Mouse (Mus musculus) neutrophil, adult 5-6 weeks (primary cell): ENCODE results near the gene Cwc15. TPM values are rescaled to one million over a fixed set of nuclear protein-coding genes. Genes with fewer than 3 reads are reported as not detected.
"Not testable (repeated sequence)": the region's sequence is repeated elsewhere in the genome, so short reads cannot be mapped to it uniquely, and the experiment has no call there.

Experiments
- ATAC-seq: fragments of 151-379, 151-347 bp; 2 replicates; pipeline ENCODE4 v1.8.0; 2017; ENCODE audit warnings: mild to moderate bottlenecking, moderate TSS enrichment; ENCODE audit not compliant: insufficient number of reproducible peaks, poor library complexity, low FRiP score, severe bottlenecking; ENCODE audit errors: extremely low read depth
- total RNA-seq: library from RNA; stranded (forward); fragments of 200-1000 nt; gene quantifications from 2 replicates; pipeline ENCODE4 v1.2.3, GENCODE M21; 2017

Cwc15 gene
- total RNA-seq, result 148 and 156 TPM in 2 replicates

DNA sequence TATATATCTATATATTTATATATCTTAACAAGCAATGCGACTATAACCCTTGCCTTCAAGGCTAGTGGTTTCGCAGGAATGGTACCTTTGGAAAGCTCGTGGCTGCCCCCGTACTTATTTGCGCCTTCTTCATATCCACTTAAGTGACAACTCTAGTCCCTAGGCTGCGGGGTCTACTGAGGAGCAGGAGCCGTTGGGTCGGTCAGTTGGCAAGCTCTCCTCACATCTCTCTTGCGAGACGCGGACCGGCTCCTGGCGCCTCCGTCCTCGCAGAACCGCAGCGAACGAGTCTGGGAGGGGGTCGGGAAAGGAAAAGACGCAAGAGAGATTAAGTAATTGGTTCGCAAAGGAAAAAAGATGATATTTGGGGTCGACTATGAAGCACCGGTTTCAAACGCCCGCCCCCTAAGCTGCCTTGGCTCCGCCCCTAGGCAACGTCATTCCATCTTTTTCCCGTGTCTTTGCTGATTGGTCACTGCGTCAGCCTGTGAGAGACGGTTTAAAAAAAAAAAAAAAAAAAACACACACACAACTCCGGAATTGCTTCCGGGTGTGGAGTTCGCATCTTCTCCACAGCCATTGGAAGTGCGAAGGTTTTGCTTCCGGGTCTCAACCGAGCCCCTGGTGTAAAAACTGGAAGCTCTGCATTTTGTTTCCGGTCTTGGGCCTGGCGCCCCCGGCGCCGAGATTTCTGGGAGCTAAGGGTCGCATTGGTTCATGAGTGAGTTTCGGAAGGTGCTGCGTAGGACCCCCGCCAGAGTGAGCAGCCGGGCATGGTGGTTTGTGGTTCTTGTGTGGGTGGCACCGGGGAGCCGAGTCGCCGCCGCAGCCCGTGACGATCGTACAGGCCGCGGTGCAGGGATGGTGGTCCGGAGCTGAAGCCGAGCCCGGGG is at the start of gene Cwc15, which contains the start of gene Kdm4d:
Gene Cwc15, plus strand, starts transcription at position 595 of the 893 bp plus-strand sequence.
Gene Kdm4d, minus strand, starts transcription at position 460 of the 893 bp plus-strand sequence.
- peak; percentile 90 for ATAC-seq

DNA sequence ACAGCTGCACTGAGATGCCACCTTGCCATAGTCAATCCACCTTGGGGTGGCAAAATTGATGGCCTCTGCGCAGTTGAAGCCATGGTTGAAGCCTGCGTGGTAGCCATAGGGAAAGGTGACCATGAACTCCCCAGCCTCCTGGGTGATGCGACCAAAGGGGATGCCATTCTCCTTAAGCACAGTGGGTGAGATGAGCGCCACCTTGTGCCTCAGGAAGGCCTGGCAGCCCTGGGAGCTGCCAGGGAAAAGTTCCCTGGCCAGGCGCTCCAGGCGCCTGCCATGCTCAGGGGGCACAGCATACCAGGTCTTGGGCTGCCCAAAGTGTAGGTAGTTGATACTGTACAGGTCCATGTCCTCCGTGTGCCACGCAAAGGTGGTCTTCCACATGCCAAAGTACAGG is 49.3 kb upstream of the Cwc15 start:
- not testable (repeated sequence) for ATAC-seq

DNA sequence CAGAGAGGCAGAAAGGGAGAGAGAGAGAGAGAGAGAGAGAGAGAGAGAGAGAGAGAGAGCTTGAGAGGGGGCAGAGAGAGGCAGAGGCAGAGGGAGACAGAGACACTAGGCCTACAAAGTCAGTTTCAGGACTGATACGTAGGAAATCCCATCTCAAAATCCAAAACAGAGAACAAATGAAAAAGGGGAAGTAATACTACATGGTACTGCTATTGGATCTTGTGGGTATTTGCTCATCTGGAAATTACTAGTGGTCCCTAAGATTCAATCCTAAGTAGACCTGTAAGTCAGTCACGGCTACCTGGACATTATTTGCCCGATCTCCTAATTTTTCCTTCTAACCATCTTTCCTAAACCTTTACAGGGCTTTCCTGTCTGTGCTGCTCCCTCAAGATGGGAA is 44.1 kb upstream of the Cwc15 start:
- no peak for ATAC-seq

DNA sequence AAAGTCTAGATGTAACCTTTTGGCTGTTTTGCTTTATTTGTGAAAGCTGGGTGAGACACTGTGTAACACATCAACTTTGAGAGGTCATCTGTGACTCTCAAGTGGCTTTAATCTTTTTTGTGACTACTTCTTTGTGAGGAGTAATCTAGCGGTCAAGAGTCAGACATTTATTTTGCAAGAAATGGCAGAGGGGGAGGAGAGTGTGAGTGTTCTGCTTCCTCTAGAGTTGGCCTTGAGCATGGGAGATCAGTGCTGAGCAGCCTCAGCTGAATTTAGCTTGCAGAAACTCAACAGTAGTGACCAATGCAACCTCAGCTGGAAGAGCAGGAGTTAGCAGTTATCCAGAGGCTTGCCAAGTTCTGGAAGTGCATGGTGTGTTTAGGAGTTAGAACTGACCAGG is 37.9 kb upstream of the Cwc15 start:
- ATAC-seq, result not testable (repeated sequence)

DNA sequence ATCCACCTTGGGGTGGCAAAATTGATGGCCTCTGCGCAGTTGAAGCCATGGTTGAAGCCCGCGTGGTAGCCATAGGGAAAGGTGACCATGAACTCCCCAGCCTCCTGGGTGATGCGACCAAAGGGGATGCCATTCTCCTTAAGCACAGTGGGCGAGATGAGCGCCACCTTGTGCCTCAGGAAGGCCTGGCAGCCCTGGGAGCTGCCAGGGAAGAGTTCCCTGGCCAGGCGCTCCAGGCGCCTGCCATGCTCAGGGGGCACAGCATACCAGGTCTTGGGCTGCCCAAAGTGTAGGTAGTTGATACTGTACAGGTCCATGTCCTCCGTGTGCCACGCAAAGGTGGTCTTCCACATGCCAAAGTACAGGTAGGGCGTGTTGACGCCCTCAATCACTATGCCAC is 36.7 kb upstream of the Cwc15 start:
- ATAC-seq, result not testable (repeated sequence)

DNA sequence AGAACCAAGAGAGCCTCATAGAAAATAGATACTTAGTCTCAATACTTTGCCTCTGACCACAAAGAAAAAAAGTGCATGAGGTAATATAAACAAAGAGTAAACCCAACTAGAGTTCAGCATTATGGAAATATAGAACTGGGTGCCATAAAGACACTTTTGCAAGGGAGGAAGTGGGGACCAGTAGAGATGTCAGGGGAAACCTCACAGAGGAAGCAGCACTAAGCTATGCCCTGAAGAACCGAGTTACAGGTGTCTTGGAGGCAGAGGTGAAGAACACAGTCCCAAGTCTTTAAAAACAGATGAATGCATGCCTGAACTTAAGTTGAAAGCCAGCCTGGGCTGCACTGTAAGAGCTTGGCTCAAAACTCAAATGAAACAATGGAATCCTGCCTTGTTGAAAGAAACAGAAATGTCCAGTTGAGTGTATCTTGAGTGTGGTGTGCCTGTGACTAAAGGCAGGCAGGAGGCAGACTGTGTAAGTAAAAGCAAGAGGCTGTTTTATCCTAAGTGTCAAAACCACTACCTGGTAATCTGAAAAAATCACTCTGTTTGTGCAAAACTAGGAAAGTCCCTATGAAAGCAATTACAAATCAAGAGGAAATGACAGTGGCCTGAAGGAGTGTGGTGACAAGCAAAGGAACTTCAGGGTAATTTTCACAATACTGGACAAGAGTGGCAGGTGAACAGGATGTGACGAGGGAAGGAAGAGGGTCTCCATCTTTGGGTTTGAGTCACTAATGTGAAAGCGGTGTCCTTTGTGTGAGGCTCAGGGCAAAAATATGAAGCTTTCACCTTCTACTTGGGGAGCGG is 1.3 kb upstream of the Cwc15 start:
- ATAC-seq, result peak; percentile 23; the same call in 1 of the 2 replicates

DNA sequence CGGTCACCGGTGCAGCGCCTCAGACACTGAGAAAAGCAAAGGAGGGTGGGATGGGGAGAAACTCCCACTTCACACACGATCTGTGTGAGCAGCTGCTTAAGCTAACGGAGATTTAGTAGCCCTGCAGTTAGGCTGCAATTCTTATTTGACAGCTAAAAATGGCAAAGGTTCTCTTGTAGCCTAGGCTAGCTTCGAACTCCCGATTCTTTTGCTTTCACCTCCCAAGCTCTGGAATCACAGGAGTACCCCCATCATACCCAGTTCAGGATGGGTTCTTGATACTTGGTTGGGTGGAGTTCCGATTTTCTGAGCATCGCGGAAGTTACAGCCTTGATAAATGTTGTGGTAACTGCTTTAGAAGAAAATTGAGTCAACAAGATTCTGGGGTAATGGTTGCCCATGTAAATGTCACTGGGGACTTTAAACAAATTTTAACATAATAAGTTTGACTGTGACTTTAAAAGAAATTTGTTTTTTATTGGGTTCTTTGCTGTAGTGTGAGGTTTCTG is 553 bp downstream of the Cwc15 start:
- ATAC-seq, result no peak

DNA sequence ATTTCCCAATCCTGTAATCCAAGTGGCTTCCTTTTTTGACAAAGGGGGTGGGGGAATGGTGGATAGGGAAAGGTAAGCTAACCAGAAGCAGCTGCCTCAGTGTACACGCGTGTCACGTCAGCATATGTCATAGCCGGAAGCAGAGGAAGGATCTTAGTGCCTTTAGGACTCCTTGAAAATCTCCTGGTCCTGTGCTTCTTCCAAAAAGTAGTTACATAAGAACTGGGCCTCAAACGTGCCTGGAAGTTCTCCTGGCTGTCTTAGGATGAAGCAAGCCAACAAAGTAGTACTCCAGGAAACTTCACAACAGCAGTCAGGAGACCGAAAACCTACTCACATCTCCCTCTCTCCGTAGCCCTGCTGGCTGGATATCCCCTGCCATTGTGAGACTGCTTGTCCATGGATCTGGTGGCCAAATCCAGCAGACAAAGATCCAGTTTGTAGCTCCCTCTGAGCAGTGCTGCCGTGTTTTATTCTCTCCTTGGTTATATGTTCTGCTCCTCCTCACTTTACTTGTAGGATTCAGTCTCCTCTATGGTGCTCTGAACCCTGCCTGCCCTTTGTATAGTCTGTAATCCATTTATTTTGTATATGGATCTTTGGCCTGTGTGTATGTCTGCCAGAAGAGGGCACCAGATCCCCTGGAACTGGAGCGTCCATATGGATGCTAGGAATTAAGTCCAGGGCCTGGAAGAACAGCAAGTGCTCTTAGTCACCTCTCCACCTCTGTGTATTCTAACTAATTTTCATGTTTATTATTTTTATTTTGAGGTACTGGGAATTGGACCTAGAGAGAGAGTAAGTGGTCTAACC is 12.4 kb downstream of the Cwc15 start:
- ATAC-seq, result no peak

DNA sequence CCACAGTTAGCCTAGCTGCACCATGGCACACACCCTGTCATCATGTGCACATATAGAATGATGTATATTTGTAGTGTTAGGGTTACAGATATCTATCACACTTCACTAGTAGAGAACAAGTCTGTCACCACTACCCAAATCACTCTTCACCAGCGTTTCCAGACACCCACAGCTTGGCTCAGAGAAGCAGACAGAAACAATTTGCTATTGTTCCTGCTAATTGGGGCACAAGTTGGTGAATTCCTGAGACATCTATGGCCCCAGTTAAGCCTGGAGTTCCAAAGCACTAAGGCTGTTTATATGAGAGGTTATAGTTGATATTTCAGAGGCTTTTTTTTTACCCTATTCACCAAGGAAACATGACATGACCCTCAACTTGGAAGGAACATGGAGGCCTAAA is 16.9 kb downstream of the Cwc15 start:
- no peak for ATAC-seq

DNA sequence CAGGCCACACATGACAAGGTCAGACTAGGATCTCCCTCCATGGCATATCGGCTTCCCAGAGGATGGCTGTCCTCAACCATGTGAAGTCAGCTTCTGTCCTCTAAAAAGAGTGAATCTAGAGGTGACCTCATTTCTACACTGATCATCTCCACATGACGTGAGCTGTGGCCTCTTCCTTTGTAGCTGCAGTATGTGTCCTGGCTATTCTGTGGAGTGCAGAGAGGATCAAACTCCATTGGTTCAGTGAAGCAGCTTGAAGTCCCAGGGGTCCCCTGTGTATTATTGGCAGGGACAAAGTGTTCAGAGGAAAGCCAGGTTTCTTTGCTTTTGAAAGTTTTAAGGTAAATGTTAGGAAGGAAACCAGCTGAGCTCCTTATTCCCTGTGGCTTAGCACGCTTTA is 17.7 kb downstream of the Cwc15 start:
- no peak for ATAC-seq

DNA sequence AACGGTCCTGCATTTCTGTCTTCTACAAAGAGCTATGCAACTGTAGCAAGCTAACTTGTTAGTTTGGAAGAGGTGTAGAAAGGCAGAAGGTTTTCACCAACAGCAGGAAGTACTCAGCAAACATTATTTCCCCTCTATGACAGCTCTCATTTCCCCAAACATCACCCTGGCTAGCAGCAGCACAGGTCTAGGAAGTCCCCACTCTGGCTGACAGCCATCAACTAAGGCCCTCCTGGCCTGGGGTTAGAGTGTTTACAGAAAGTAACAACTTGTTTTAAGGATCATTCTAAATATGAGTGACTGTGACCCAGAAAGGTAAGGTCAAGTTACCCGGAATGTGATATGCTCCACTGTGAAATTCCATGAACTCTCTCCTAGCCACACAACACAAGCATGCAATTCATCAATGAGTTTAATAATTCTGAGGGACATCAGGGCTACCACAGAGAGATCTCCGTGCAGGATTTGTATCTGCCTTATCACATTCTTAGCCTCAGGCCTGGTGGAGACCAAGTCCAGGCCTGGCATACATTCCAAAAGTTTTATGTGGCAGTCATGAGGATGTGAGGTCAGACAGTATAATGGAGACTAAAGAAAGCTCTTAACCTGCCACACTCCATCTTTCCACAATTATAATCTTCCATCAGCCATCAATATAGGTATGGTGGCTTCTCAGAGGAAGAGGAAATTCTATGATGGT is 20.7 kb downstream of the Cwc15 start:
- no peak for ATAC-seq

DNA sequence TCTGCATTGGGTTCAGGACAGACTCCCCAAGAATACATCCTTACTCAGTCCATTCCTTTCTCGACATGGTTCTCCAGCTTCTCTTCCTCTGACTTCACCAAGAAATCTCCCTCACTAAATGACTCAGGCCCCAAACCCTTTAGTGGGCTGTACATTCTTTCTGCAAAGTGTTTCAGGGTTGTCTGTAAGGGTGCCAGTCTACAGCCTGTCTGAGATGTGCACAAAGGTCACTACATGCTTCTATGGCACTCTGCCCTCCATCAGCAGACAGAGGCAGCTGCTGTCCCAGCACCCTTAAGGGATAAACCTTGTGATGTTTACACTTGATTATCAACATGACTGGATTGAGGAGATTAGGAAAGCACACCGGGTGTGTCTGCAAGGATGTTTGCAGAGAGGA is 21.3 kb downstream of the Cwc15 start:
- ATAC-seq, result no peak

DNA sequence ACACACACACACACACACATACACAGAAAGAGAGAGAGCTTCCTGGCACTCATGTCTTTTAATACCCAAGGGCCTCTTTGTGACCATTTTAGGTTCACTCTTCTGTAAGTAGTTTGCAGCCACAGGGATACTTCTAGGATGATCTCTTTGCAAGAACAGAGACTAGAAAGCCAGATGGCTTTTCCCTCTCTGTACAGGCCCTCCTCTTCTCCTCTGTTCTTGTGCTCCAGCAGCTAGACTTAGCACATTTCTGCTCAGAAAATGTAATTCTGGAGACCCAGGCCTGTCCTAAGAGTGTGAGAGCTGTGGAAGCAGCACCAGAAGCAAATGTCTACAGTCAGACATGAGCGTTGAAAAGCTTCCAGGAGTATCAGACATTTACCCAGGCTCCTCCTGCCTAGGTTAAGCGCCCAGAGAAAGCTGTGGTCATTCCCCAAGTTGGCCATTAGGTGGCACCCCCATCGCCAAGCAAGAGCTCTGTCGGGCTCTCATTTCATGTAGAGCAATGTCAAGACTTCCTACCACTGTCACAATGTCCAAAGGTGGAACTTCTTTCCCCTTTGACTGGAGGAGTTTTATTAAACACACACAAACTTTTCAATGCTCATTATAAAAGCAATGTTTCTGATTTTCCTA is 23.1 kb downstream of the Cwc15 start:
- peak; percentile 51; the same call in 1 of the 2 replicates for ATAC-seq

DNA sequence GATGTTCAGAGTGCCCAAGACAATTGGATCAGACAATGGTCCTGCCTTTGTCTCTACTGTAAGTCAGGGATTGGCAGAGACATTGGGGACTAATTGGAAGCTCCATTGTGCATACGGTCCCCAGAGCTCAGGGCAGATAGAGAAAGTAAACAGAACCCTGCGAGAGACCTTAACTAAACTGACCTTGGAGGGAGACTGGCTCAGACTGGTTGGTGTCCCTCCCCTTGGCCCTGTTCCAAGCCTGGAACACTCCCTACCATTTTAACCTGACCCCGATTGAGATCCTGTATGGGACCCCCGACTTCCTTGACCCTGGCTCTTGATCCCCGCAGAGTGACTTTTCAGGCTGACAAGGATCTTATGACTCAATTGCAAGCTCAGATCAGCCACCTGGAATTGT is 29.6 kb downstream of the Cwc15 start:
- ATAC-seq, result no peak

DNA sequence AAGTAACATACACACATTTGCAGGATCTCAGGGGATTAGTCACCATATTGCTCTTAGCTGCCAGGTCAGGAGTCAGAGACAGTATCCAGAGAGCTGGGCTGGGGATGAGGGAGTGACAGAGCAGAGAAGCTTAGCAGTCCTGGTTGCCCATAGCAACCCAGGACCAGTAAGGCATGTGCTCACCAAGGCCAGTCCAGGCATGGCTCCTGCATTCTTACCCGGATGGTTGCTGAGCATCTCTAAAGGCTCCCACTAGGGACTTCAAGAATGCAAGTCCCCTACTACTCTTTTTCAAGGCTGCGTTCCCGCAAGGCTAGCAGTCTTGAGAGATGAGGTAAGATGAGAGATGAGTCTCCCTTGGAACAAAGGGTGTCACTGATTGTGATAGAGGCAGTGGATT is 31.9 kb downstream of the Cwc15 start:
- no peak for ATAC-seq

DNA sequence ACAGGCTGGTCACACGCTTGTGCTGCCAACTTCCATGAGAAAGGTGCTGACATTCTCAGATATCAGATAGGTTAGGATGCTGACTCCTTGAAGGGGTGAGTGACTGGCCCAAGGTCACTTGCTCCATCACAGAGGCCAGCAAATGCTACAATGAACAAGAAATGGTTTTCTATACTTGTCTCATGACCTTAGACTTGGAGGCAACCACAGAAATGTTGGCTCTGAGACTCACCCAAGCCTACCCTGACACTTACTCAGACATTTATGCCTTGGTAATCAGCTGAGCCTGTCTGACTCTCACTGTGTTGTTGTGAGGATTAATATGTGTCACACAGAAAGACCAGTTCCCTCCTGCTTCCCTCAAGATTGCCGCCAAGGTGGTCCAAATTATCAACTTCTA is 33.2 kb downstream of the Cwc15 start:
- no peak for ATAC-seq

DNA sequence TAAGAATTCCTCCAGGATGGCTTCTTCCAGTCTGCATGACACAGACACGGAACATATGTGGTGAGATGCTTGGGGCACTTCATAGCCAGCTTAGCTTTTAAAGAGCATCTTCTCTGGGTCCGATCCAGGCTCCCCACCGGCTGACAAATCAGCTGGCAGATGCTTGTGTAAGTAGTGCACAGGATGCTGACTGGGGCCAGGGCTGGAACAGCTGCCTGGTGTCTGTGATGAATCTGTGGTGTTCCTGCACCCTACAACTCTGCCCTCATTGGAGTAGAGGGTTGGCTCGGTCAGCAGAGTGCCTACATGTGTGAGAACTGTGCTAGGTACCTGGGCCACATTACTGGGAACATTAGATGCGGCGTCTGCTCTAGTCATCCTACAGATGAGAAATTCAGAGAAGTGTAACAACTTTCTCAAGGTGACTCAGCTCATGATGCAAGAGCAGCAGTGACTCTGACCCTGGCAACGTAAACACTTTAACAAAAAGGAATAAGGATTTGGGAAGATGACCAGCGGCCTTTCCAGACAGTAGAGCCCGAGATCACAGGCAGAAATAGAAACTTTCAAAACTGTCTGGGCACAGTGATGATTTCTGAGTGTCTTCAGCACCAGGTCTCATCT is 34.5 kb downstream of the Cwc15 start:
- ATAC-seq, result no peak
